Mouse (Mus musculus): ENCODE measurements around the gene Cabp4.

The Cabp4 gene

DNA sequence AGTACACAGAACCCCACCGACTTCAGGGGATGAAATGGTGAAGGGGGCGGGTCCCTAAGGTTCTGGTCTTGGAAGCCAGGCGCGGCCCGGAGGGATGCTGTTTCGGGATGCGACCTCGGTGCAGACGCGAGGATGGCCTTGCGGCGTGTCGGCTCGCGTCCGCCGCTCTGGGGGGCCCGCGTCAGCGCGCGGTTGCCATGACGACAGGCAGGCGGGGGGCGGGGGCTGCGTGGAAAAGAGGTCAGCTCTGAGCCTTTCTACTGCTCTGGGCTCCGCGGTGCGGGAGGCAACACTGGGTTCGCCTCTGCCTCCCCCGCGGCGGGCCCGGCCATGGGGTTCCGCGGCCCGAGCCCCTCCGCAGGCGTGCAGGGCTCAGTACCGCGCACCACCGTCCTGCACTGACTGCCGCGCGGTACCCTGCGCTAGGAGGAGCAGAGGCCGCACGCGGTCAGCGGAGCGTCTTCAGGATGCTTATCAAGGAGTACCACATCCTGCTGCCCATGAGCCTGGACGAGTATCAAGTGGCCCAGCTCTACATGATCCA is 43.0 kb downstream of the Cabp4 start:
- no peak for DNase-seq

DNA sequence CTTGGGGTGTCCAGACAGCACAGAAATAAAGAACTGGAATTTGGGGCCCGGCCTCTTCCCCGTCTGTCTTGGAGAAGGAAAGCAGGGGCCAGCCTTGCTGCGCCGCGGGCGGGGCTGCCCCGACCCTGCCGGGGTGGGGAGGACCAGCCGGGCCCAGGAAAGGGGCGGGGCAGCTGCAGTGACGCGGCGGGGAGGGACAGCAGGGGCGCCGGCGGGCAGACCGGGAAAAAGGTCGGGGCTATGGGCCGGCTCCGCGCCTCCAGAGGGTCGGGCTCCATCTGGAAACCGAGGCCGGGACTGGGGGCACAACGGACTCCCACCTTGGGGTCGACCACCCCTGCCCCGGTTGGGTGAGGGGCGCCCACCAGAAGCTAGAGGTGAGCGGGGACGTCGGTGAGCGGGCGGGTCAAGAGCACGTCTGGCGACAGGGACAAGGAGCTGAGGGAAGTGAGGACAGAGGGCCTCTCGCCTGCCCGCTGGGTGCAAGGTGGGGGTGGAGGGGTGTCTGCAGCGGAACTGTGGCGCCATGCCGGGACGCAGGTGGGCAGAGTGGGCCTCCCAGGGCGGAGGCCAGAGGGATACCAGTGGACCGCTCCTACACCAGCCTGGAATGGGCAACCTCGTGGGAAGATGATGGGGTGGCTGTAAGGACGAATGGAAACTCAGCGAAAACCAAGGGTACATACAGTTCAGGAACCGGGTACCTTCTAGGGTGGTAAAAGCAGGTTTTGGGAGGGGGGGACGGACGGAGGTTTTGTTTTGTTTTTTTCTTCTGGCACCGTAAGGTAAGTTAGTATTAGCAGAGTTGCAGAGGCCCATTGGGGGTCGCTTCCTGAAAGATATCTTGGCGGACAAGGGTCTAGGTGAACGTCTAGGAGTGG is 43.8 kb downstream of the Cabp4 start, which contains the start of gene Pitpnm1:
Gene Pitpnm1, plus strand, starts transcription at position 162 of the 881 bp plus-strand sequence.
- peak; percentile 81 to 89 for DNase-seq

- DNase-seq: peak; percentile 95 to 97
Measured at GRCm38 (mm10) chr19:4099056-4099455, 44.8 kb downstream of the Cabp4 start.

DNA sequence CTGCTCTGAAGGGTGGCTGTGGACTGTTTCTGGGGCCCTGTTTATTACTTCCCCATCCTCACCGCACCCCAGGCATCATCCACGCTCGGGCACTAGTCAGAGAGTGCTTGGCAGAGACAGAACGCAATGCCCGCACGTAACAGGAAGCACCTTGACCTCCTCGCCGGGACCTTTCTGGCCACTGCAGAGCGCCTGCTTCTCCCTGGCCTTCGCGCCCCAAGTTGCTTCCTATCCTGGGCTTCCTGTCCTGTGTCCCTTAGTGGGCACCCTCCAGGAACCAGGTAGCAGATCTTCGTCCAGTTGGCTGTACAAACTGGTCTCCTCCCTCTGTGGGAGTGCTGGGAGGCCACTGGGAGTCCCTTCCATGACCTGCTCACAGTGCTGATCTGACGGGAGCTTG is 45.4 kb downstream of the Cabp4 start:
- no peak for DNase-seq

DNA sequence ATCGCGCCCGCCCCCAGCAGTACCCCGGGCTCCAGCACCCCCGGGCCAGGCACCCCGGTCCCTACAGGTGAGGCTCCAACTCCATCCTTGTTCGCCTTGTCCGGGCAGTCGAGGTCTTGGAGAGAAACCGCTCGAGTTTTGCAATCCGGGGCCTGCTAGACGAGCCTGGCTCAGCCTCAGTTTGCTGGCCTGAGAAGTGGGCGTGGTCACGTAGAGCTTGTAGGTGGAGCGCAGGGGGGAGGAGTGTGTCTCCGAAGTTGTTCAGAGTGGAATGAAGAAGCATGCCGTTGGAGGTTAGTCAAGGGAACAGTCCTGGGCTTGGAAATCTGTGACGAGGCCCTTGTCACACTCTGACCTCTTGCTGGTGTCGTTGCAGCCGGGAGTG is 46.4 kb downstream of the Cabp4 start:
- peak; percentile 92 to 93 for DNase-seq

DNA sequence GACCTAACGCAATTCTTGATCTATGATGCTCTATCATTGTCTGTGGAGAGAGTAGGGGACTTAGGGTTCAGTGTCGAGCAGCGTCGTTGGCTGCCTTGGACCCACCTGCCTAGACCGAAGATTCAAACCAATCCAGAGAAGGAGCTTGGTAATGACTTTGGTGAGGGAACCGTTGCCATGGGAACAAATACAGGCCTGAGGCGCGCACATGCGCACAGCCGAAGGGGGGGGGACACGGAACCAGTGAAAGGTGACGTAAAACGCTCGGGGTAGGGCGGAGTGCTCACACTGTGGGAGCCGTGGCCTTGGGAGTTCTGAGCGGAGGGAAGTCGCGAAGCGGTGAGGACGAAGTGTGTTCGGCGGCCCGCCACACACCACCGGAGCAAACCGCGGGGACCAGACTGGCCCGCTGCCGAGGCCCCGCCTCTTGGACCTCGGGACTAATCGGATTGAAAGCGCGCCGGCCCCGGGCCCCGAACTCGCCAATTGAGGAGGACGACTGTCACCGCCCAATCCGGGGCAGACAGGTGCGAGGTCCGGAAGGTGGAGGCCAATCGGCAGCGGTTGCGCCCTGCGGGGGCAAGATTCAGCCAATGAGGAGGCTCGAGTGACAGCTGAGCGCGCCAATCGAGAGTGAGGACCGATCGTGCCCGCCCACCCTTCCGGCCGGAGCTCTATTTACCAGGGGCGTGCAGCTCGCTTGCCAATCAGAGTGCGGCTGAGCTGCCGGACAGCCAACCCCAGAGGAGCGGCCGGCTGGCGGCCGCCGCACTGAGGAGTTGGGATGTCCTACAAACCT is 47.0 kb downstream of the Cabp4 start, which contains the start of gene Cdk2ap2:
Gene Cdk2ap2, plus strand, starts transcription at position 541 of the 799 bp plus-strand sequence.
- DNase-seq: peak; percentile 100

- DNase-seq: no peak
Measured at GRCm38 (mm10) chr19:4095802-4096201, 48.0 kb downstream of the Cabp4 start.

- no peak for DNase-seq
Measured at GRCm38 (mm10) chr19:4094774-4095303, 49.0 kb downstream of the Cabp4 start.

- DNase-seq: no peak
Measured at GRCm38 (mm10) chr19:4094348-4094747, 49.5 kb downstream of the Cabp4 start.

DNA sequence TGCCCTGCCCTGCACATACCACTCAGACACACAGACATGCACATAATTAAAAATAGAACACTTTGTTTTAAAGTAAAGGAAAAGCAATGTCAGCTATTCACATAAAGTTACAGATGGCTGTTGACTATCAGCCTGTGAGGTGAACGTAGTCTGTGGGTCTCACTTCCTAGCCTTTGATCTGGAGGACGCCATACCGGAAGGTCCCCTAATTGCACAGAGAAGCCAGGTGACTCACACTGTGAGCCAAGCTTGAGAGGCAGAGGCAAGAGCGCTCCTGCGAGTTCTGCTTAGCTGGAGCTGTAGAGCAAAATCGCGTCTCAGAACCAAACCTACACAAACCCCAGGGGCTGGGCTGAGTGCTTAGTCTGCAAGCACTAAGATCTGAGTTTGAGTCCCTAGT is 50.1 kb downstream of the Cabp4 start:
- DNase-seq: no peak

GRCm38 (mm10) chr19:4092750-4093149 is 51.1 kb downstream of the Cabp4 start:
- DNase-seq: no peak

- no peak for DNase-seq
Measured at GRCm38 (mm10) chr19:4091383-4091782, 52.5 kb downstream of the Cabp4 start.

GRCm38 (mm10) chr19:4090446-4090845 is 53.4 kb downstream of the Cabp4 start:
- DNase-seq: no peak

GRCm38 (mm10) chr19:4089128-4089527 is 54.7 kb downstream of the Cabp4 start:
- DNase-seq: no peak

- DNase-seq: no peak
Measured at GRCm38 (mm10) chr19:4088146-4088545, 55.7 kb downstream of the Cabp4 start.

GRCm38 (mm10) chr19:4087090-4087489 is 56.7 kb downstream of the Cabp4 start:
- no peak for DNase-seq

GRCm38 (mm10) chr19:4086156-4086555 is 57.7 kb downstream of the Cabp4 start:
- DNase-seq: peak in 1 of 2 experiments; percentile 32
